Mouse (Mus musculus) left cerebral cortex, postnatal 14 days (tissue): Measurements from ENCODE around the gene Acot7. TPM values are rescaled to one million over a fixed set of nuclear protein-coding genes. Genes with fewer than 3 reads are reported as not detected.

Experiments
- DNase-seq, 2 experiments: peaks; one replicate each; pipeline ENCODE4 v3.0.0; 2021 to 2022; ENCODE audit warnings: low spot score in 2 of 2, mixed read lengths in 1 of 2
- intact Hi-C: fragments of 180-260 bp; cut with DNase I; formaldehyde crosslinking; loops from one replicate; pipeline ENCODE4 v1.15.1; 2025
- total RNA-seq, 2 experiments: library from RNA; stranded (reverse); gene quantifications; 2 replicates each; pipeline ENCODE4 v1.2.3; 2021

Acot7 gene
- total RNA-seq, 2 experiments from 2014 or later, result 377 to 378 TPM

DNA sequence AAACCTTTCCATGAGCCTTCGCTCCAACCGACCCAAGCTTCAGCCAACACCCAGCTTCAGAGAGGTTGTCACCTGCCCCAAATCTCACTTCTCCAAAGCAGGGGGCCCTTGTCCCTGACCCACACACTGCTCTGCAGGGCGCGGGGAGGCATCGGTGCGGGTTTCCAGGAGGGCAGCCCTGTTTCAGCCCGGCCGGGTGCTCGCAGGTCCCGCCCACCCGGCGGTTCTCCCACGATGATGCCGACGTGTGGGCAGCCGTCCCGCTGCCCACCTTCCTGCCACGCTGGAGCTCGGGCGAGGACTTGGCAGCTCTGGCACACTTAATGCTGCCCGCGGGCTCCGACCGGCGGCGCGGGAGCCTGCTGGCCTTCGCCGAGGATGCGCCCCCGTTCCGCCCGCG, 104.8 kb downstream of the Acot7 start:
- no peak for DNase-seq
- intact Hi-C loops, result no loop called here

GRCm38 (mm10) chr4:152283186-152283950, 105.4 kb downstream of the Acot7 start:
- intact Hi-C loops, result no loop called here

DNA sequence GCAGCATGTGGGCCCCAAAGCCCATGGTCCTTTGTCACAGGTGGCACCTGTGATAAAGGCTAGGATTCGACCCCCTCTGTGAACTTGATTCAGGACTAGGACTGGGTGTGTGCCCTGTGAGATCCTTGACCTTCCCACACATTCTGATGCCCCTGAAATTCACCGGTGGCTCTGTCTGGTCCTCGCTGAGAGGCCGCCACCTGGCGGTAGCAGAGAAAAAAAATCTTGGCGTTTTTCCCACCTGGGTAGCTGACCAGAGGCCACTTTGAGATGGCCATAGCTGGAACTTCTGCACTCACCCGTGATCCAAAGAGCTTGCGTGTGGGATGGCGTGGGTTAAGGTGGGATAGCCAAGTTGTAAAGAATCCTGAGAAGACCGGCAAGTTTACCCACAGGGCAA, 107.6 kb downstream of the Acot7 start:
- intact Hi-C loops, result loop anchor here (2.0 kb wide), 2 partner anchors 69 to 113 kb away; no protein-coding TSS in a partner anchor
- DNase-seq, result peak in 1 of 2 experiments; percentile 48

More at GRCm38 (mm10) chr4:152283186-152283950, 105.4 kb downstream of the Acot7 start:
- peak; percentile 87 to 91 for DNase-seq

- peak in 1 of 2 experiments; percentile 48 for DNase-seq
- intact Hi-C loops, result no loop called here
These were observed 108.2 kb downstream of the Acot7 start for GRCm38 (mm10) chr4:152286183-152286582.

DNA sequence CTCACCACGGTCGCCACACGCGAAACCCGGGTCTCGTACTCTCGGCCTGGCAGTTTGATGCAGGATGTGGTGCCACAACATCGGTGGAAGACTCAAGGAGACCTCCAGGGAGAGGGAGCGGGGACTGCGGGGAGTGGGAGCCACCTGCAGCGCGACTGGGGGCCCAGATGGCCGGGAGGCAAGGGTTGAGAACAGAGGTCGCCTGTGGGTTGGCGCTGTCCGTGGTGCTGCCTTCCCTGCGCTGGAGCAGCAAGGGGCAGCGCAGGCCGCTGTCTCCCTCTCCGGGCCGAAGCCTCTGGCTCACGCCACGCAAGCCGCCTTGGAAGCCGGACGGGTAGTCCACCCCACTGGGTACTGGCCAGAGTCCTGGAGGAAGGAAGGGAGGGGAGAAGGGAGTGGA, 109.0 kb downstream of the Acot7 start:
- intact Hi-C loops, result no loop called here
- DNase-seq, result peak in 1 of 2 experiments; percentile 41

DNA sequence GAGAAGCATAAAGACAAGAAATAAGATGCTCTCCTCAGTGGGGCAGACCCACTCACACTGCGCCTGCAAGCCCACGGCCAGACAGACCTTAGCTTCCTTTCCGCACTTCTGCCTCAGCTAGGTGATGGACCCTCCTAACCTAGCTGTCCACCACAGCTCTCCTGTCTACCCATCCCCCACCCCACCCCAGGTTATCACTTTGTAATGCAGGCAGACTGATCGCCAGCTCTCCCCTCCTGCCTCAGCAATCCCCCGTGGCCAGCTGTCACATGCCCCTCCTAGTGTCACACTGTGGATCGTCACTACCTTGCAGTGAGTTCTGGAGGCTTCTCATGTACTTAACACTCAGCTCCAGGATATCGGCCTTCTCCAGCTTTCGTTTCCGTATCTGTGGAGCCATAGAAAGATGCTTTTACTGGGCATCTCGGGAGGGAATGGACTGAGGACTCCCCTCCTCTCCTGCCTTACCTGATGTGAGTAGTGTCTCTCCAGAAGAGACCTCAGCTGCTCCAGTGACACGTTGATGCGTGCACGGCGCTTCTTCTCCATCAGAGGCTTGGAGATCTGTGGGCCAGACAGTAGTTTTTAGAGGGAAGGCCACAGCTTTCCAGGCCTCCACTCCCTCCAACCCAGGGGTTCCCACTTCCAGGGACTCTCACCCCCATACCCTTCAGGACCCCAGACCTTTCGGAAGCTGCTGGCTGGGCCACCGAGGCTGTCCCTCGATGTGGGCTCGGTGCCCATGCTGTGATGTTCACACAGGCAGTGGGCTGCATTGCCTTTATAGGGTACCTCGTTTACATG, 109.6 kb downstream of the Acot7 start:
- intact Hi-C loops, result no loop called here
- no peak for DNase-seq

DNA sequence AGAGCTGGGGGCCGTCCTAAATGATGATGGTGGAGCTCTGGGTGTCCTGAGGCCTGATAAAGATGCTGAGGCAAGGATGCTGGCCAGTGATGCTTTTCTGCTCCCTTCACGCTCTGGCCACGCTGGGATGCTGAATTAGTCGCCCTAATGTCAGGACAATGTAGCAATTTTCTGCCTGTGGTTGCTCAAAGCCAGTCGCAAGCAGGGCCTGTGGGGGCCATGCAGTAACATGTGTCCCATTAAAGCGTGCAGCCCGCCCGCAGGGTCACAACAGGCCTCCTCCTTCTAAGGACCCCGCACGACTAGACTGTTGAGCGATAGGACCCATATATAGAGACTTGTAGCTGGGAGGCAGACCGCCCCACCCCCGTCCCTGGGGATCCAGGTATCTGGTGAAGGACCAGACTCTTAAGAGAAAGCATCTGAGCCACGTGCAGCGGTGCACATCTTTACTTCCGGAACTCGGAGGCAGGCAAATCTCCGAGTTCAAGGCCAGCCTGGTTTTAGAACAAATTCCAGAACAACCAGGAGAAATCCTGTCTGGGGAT, 110.5 kb downstream of the Acot7 start:
- intact Hi-C loops, result no loop called here
- no peak for DNase-seq

GRCm38 (mm10) chr4:152290385-152290784, 112.5 kb downstream of the Acot7 start:
- intact Hi-C loops, result loop anchor here (10.0 kb wide), 1 partner anchor 1664 kb away; the partner anchor contains the start of gene A430005L14Rik
- no peak for DNase-seq

- intact Hi-C loops, result loop anchor here (10.0 kb wide), 1 partner anchor 1664 kb away; the partner anchor contains the start of gene A430005L14Rik
- DNase-seq, result no peak
These were observed 113.1 kb downstream of the Acot7 start for GRCm38 (mm10) chr4:152290991-152291390.

DNA sequence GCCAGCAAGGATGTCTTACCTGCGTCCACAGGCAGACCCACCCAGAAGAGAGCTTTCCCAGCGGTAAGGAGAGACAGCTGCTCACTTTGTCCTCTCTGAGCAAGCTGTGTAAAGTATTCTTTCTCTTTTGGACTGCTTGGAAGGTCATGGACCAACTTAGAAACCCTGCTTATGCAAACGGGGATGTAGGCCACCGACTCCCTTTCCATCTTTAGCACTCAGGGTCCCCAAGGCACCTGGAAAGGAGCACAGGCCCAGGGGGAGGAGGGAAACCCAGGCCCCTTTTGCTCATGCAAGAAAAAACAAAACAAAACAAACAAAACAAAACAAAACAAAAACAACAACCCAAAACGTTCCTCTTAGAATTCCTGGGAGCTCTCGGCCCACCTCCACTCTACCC, 113.6 kb downstream of the Acot7 start, which contains the start of gene Hes3:
Gene Hes3 (minus strand): TSS at position 101 of the 400 bp plus-strand sequence.
- DNase-seq, result no peak
- intact Hi-C loops, result loop anchor here (10.0 kb wide), 1 partner anchor 1663 kb away; the partner anchor contains the start of gene A430005L14Rik

- no peak for DNase-seq
- intact Hi-C loops, result loop anchor here (10.0 kb wide), 1 partner anchor 1663 kb away; the partner anchor contains the start of gene A430005L14Rik
These were observed 114.3 kb downstream of the Acot7 start for GRCm38 (mm10) chr4:152292102-152292765.

- no peak for DNase-seq
- intact Hi-C loops, result loop anchor here (10.0 kb wide), 1 partner anchor 1660 kb away; the partner anchor contains the start of gene A430005L14Rik
These were observed 116.4 kb downstream of the Acot7 start for GRCm38 (mm10) chr4:152294188-152294929.

GRCm38 (mm10) chr4:152295916-152296315, 118.0 kb downstream of the Acot7 start:
- DNase-seq, result no peak
- intact Hi-C loops, result loop anchor here (10.0 kb wide), 1 partner anchor 1659 kb away; the partner anchor contains the start of gene A430005L14Rik

- DNase-seq, result no peak
- intact Hi-C loops, result loop anchor here (10.0 kb wide), 1 partner anchor 1658 kb away; the partner anchor contains the start of gene A430005L14Rik
These were observed 118.4 kb downstream of the Acot7 start for GRCm38 (mm10) chr4:152296371-152296770.

- intact Hi-C loops, result loop anchor here (10.0 kb wide), 1 partner anchor 1658 kb away; the partner anchor contains the start of gene A430005L14Rik
- peak; percentile 99 for DNase-seq
These were observed 119.2 kb downstream of the Acot7 start, which contains the start of gene Icmt for GRCm38 (mm10) chr4:152296874-152297861. Gene Icmt, plus strand, starts transcription at chr4:152297227.

DNA sequence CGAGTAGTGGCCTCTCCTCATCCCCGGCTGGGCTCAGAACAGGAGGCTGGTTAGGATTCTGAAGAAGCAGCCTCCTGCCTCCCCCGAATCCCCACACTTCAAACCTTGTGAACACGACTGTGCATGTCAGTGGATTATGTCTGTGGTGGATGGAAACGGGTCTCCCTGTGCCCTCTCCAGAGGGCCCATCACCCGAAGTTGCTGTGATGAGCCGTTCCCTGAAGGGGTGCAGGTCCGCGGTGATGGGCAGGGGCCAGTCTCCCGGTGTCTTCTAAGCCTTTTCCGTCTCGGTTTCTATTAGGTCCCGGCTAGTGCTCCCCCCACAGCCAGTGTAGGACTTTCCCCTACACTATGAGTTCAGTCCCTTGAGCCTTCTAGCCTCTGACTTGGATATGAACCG, 120.9 kb downstream of the Acot7 start:
- intact Hi-C loops, result loop anchor here (10.0 kb wide), 1 partner anchor 1656 kb away; the partner anchor contains the start of gene A430005L14Rik
- DNase-seq, result no peak

GRCm38 (mm10) chr4:152300375-152300774, 122.4 kb downstream of the Acot7 start:
- no peak for DNase-seq
- intact Hi-C loops, result no loop called here
